Mouse (Mus musculus) hindbrain, embryonic 10.5 days (tissue): Measurements from ENCODE around the gene Klk1b11. TPM values are rescaled to one million over a fixed set of nuclear protein-coding genes. Genes with fewer than 3 reads are reported as not detected.
"Not testable (repeated sequence)": the region's sequence is repeated elsewhere in the genome, so short reads cannot be mapped to it uniquely, and the experiment has no call there.

ENCODE experiments used
- DNase-seq: peaks from one replicate; pipeline ENCODE4 v3.0.0-alpha.2; 2017; ENCODE audit warnings: low spot score
- H3K27ac ChIP-seq: fragments of 300-500 bp; sonication (generic); 2 replicates; pipeline ENCODE4 v1.5.1; 2016; ENCODE audit warnings: mild to moderate bottlenecking, moderate library complexity
- H3K27me3 ChIP-seq: fragments of 300-500 bp; sonication (generic); 2 replicates; pipeline ENCODE4 v1.6.1; 2016; ENCODE audit warnings: mild to moderate bottlenecking; ENCODE audit not compliant: poor library complexity, insufficient read depth, severe bottlenecking
- H3K36me3 ChIP-seq: fragments of 300-500 bp; sonication (generic); 2 replicates; pipeline ENCODE4 v1.6.1; 2016; ENCODE audit warnings: mild to moderate bottlenecking, moderate library complexity
- H3K4me1 ChIP-seq: fragments of 300-500 bp; sonication (generic); replicated peaks from 2 replicates; pipeline ENCODE4 v1.6.1; 2016; ENCODE audit warnings: mild to moderate bottlenecking
- H3K4me3 ChIP-seq: fragments of 300-500 bp; sonication (generic); 2 replicates; pipeline ENCODE4 v1.5.1; 2016; ENCODE audit warnings: mild to moderate bottlenecking, moderate library complexity
- H3K9me3 ChIP-seq: fragments of 300-500 bp; sonication (generic); 2 replicates; pipeline ENCODE4 v1.6.1; 2016; ENCODE audit warnings: mild to moderate bottlenecking, moderate library complexity
- WGBS: fragments of 180-500 bp; shearing (Covaris S2); methylation state at CpG from one replicate; pipeline ENCODE4 v1.1.7; 2016; 5-methylcytosine and 5-hydroxymethylcytosine counted together
- polyA plus RNA-seq: library from polyadenylated mRNA; unstranded; fragments of >200 nt; fragmentation: Nextera tagmentation; extraction: Ambion mirVana; gene quantifications from 2 replicates; pipeline ENCODE4 v1.2.1, GENCODE M21; 2016

The Klk1b11 gene
- not detected in 2 replicates for polyA plus RNA-seq

DNA sequence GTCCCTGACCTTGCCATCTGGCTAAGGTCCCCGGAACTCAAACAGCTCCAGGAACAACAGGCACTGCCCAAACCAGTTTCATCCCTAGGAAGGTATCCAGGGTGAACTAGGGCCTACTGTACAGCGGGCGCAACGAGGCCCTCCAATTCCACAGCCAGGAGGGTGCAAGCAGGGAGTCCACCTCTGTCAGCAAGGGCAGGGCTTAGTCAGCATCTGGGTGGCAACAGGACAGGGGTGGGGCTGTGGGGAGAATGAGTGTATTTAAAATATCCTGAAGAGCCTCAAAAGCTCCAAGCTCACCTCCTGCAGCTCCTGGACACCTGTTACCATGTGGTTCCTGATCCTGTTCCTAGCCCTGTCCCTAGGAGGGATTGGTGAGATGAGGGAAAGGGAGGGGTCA is at the start of gene Klk1b11:
TSS of gene Klk1b11 (plus strand) at position 301 of the 400 bp plus-strand sequence.
- H3K36me3 ChIP-seq, H3K27me3 ChIP-seq, DNase-seq, H3K27ac ChIP-seq, H3K4me1 ChIP-seq, H3K4me3 ChIP-seq, H3K9me3 ChIP-seq: not testable (repeated sequence)
- 89% methylated on average over 4 of the region's 4 CpGs for WGBS

GRCm38 (mm10) chr7:43950364-43950763 is 45.3 kb upstream of the Klk1b11 start, which contains the start of gene Klk1b8:
TSS of gene Klk1b8 (plus strand) at chr7:43950664.
- WGBS, result 86% methylated on average over 2 of the region's 2 CpGs
- H3K9me3 ChIP-seq, result no peaks in the 10 kb centered on the region
- no peak within 1 kb of the TSS for H3K4me3 ChIP-seq
- H3K27me3 ChIP-seq, result no peaks in the 10 kb centered on the region
- no peak for DNase-seq
- no peaks in the 10 kb centered on the region for H3K36me3 ChIP-seq
- H3K27ac ChIP-seq, result no peak within 1 kb of the TSS
- H3K4me1 ChIP-seq, result no peaks in the 10 kb centered on the region

DNA sequence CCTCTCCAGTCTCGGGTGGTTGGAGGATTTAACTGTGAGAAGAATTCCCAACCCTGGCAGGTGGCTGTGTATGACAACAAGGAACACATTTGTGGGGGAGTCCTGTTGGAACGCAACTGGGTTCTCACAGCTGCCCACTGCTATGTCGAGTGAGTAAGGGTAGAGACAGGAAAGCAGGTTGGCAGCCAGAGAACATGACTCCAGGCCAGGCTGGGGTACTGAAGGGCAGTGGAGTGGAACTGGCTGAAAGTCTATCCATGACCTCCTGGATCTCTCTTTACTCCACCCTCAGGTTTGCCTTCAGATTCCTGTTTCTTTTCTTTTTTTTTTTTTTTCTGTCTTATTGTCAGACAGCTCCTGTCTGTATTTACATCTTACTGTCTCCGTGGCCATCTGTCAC is 43.0 kb upstream of the Klk1b11 start:
- Histone ChIP-seq H3K27ac (no peak overlapping the region), H3K4me3 (no peak overlapping the region), H3K9me3 (no peaks in the 10 kb centered on the region), H3K36me3 (no peaks in the 10 kb centered on the region), H3K27me3 (no peaks in the 10 kb centered on the region), H3K4me1 (no peaks in the 10 kb centered on the region)
- DNase-seq, result no peak
- 68% methylated on average over 4 of the region's 4 CpGs for WGBS

DNA sequence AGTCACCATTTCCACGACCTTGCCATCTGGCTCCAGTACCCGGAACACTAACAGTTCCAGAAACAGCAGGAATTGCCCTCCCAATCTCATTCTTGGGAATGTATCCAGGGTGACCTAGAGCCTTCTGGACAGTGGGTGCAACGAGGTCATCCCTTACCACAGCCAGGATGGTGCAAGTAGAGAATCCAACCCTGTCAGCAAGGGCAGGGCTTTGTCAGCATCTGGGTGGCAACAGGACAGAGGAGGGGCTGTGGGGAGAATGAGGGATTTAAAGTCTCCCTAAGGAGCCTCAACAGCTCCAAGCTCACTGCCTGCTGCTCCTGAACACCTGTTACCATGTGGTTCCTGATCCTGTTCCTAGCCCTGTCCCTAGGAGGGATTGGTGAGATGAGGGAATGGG is 29.2 kb upstream of the Klk1b11 start, which contains the start of gene Klk1b1:
TSS of gene Klk1b1 (plus strand) at position 301 of the 400 bp plus-strand sequence.
- no peak within 1 kb of the TSS for H3K27ac ChIP-seq
- H3K4me1 ChIP-seq, result no peaks in the 10 kb centered on the region
- H3K36me3 ChIP-seq, result no peaks in the 10 kb centered on the region
- no peaks in the 10 kb centered on the region for H3K27me3 ChIP-seq
- DNase-seq, result no peak
- WGBS, result 68% methylated on average over 3 of the region's 3 CpGs
- H3K4me3 ChIP-seq, result no peak within 1 kb of the TSS
- H3K9me3 ChIP-seq, result no peaks in the 10 kb centered on the region

- H3K4me1 ChIP-seq, result no peaks in the 10 kb centered on the region
- no peak overlapping the region for H3K4me3 ChIP-seq
- H3K27me3 ChIP-seq, result no peaks in the 10 kb centered on the region
- no peaks in the 10 kb centered on the region for H3K36me3 ChIP-seq
- DNase-seq, result no peak
- WGBS, result 89% methylated on average over 3 of the region's 3 CpGs
- no peak overlapping the region for H3K27ac ChIP-seq
- H3K9me3 ChIP-seq, result no peaks in the 10 kb centered on the region
Measured at GRCm38 (mm10) chr7:43967058-43967457, 28.6 kb upstream of the Klk1b11 start.

DNA sequence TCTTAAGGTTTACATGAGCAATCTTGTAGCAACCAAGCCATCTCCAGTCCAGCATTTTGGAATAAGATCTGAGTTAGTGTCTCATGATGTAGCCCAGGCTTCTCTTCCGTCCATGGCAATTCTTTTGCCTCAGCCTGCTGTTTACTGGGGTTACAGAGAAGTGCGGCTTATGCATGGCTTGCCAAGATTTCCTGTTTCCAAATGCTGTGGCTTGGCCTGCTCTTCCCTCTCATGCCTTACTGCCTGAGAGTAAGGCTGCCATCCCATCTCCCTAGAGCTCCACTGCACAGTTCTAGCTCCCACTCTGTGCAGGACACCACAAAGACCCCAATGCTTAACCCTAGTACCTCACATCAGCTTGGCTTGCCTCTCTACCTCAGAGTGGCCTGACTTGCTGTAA is 28.1 kb upstream of the Klk1b11 start:
- Histone ChIP-seq H3K4me3 (no peak overlapping the region), H3K27me3 (no peaks in the 10 kb centered on the region), H3K36me3 (no peaks in the 10 kb centered on the region), H3K27ac (no peak overlapping the region), H3K4me1 (no peaks in the 10 kb centered on the region), H3K9me3 (no peaks in the 10 kb centered on the region)
- DNase-seq, result no peak
- 85% methylated on average over 2 of the region's 2 CpGs for WGBS

DNA sequence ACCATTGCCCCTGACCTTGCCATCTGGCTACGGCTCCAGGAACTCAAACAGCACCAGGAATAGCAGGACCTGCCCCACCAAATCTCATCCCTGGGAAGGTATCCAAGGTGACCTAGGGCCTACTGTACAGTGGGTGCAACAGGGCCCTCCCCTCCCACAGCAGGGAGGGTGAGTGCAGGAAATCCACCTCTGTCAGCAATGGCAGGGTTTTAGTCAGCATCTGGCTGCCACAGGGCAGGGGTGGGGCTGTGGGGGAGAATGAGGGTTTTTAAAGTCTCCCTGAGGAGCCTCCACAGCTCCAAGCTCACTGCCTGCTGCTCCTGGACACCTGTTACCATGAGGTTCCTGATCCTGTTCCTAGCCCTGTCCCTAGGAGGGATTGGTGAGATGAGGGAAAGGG is 19.9 kb upstream of the Klk1b11 start, which contains the start of gene Klk1b9:
TSS of gene Klk1b9 (plus strand) at position 301 of the 400 bp plus-strand sequence.
- H3K27ac ChIP-seq, H3K4me3 ChIP-seq, H3K4me1 ChIP-seq, DNase-seq, H3K27me3 ChIP-seq, H3K9me3 ChIP-seq, H3K36me3 ChIP-seq: not testable (repeated sequence)
- 73% methylated on average over 1 of the region's 1 CpGs for WGBS

- H3K27me3 ChIP-seq, result no peaks in the 10 kb centered on the region
- no peak overlapping the region for H3K4me3 ChIP-seq
- H3K27ac ChIP-seq, result no peak overlapping the region
- no peak for DNase-seq
- no peaks in the 10 kb centered on the region for H3K36me3 ChIP-seq
- H3K4me1 ChIP-seq, result no peaks in the 10 kb centered on the region
- no peaks in the 10 kb centered on the region for H3K9me3 ChIP-seq
Measured at GRCm38 (mm10) chr7:43985657-43986056, 10.0 kb upstream of the Klk1b11 start.

GRCm38 (mm10) chr7:43994821-43995220 is 856 bp upstream of the Klk1b11 start:
- H3K27ac ChIP-seq, H3K9me3 ChIP-seq, H3K27me3 ChIP-seq, H3K36me3 ChIP-seq, DNase-seq, H3K4me3 ChIP-seq, H3K4me1 ChIP-seq: not testable (repeated sequence)
- 86% methylated on average over 1 of the region's 1 CpGs for WGBS

DNA sequence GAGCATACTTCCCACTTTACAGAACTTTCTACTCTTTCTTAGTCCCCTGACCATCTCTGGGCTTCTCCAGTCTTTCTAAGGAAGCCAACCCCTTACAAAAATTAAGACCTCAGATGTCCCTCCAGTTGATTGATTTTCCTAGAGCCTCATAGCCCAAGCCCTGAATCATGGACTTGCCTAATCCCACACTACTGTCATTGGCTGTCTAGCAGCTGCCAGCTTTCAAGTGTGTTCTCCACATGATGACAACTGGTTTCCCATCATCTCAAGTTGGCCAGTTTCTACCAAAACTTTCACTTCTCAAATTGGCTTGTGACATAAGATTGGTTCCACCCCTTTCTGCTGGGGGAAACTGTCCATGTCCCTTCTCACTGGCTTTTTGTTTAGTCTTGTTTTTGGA is 9.2 kb downstream of the Klk1b11 start:
- Histone ChIP-seq H3K27ac (no peak overlapping the region), H3K9me3 (no peaks in the 10 kb centered on the region), H3K4me3 (no peak overlapping the region), H3K36me3 (no peaks in the 10 kb centered on the region), H3K4me1 (no peaks in the 10 kb centered on the region), H3K27me3 (no peaks in the 10 kb centered on the region)
- DNase-seq, result no peak

DNA sequence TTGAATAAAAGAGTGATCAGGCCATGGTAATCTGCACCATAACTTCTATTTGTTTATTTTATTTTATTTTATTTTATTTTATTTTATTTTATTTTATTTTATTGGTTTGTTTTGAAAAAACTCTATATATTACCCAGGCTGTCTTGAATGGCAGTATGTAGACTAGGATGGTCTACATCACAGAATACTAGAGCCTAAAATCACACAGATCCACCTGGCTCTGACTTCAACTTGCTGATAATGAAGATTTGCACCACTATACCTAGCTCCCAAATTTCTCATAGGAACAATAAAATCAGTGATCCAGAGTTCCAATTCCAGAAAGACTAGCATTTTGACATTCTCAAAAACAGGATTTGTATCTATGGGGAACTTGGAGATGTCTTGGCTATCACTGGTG is 16.2 kb downstream of the Klk1b11 start, which contains the start of gene Klk1b26:
TSS of gene Klk1b26 (plus strand) at position 301 of the 400 bp plus-strand sequence.
- not testable (repeated sequence) for H3K36me3 ChIP-seq, H3K27ac ChIP-seq, H3K4me3 ChIP-seq, H3K27me3 ChIP-seq, H3K4me1 ChIP-seq, DNase-seq, H3K9me3 ChIP-seq

GRCm38 (mm10) chr7:44014666-44015065 is 19.0 kb downstream of the Klk1b11 start:
- not testable (repeated sequence) for DNase-seq, H3K9me3 ChIP-seq, H3K36me3 ChIP-seq, H3K4me3 ChIP-seq, H3K27me3 ChIP-seq, H3K4me1 ChIP-seq, H3K27ac ChIP-seq
- WGBS, result 84% methylated on average over 6 of the region's 6 CpGs

DNA sequence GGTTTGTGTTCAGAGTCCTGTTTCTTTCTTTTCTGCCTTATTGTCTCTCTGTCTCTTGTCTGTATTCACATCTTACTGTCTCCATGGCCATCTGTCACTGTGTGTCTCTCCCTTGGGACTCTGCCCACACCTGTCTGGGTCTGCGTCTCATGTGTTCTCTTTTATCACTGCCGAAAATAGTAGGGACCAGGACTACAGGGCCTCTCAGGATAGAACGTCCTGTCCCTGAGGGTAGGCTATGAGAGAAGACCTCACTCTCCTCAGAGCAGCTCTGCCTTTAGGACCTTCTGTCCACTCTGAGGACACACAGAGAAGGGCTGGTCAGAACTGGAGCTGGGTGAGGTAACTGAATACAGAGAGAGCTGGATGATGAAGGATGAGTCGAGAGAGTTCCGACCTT is 19.4 kb downstream of the Klk1b11 start:
- H3K4me1 ChIP-seq, result no peaks in the 10 kb centered on the region
- no peaks in the 10 kb centered on the region for H3K27me3 ChIP-seq
- H3K4me3 ChIP-seq, result no peak overlapping the region
- H3K9me3 ChIP-seq, result no peaks in the 10 kb centered on the region
- H3K27ac ChIP-seq, result no peak overlapping the region
- WGBS, result 86% methylated on average over 5 of the region's 5 CpGs
- no peak for DNase-seq
- H3K36me3 ChIP-seq, result no peaks in the 10 kb centered on the region
